Mouse (Mus musculus): Measurements from ENCODE around the gene Phactr4.

DNA sequence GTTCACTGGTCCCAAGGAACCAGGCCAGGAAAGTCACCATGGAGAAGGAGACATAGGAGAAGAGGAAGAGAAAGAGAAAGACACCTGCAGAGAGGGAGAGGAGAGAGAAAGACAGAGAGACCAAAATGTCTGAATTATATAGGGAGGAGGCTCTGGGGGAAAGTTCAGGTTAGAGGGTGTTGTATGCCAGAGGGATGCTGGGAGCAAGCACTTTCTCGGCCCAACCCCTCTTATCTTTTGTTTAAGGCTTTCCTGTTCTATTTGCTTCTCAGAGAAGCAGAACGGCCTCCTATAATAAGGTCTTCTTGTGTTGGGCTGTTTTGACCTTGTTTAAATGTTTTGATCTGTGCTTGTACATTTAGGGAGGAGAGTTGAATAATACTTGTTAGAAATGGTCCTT lies 3.7 kb upstream of the Phactr4 start:
- no peak for TF ChIP-seq POLR2A (IDR thresholded peaks at IDR 0.05; ENCODE audit: borderline replicate concordance, extremely low read depth, low read depth, low read length)
- no peak for TF ChIP-seq CTCF (IDR thresholded peaks at IDR 0.05; ENCODE audit: insufficient read depth, low read length)

All from lung, adult 2 months (tissue).